Mouse (Mus musculus) C2C12 (cell line): Measurements from ENCODE around the gene Tctex1d1.

Source experiments
- CTCF ChIP-seq: IDR thresholded peaks from one replicate; pipeline ENCODE4 v1.5.1; 2011; ENCODE audit not compliant: control insufficient read depth, insufficient read depth, insufficient read length
- MAX ChIP-seq: IDR thresholded peaks from one replicate; pipeline ENCODE4 v1.6.1; 2011; ENCODE audit warnings: mild to moderate bottlenecking, control low read depth
- USF1 ChIP-seq: IDR thresholded peaks from one replicate; pipeline ENCODE4 v1.6.1; 2011; ENCODE audit warnings: low read depth, mild to moderate bottlenecking, control low read depth, moderate library complexity

DNA sequence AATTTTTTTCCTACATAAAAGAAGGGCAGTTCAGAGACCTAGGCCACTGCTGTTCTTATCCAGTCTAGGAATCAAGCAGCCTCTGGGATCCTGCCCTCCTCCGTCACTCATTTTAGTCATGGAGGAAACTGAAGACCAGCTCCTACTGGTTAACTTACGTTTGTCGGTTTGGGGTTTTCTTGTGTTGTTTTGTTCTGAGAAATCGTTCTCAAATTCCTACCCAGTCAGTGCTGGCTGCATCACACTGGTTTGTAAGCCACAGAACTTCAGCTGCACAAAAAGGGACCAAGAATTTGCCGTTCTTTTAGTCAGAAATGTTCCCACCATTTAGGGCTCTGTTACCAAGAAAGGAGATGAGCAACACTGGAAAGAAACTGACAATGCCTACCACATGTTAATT lies 11.0 kb downstream of the Tctex1d1 start:
- no peak for TF ChIP-seq CTCF
- no peak for TF ChIP-seq USF1
- TF ChIP-seq MAX, result no peak
